Mouse (Mus musculus): ENCODE data around the gene Zg16.
A peak's percentile ranks its signal among the peaks of the same experiment; 100 is the strongest.
"Not testable (repeated sequence)": the region's sequence is repeated elsewhere in the genome, so short reads cannot be mapped to it uniquely, and the experiment has no call there.

The Zg16 gene

DNA sequence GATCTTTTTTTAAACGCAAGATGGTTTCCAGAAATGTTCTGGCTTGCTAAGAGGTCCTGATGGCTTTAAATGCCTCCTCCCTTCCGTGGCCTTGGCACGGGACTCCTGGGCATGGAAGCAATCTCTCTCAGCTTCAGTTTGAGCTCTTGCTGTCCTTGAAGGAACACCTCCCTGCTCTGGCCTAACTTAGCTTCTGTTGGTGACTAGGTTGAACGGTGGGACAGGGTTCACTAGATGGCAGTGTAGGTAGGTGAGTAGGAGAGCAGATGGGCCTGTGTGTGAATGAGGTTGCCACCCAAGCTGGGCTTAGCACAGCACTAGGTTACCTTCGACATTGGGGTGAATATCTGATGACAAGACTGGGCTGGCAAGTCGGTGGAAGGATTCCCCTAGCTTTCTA is 16.8 kb upstream of the Zg16 start:
- DNase-seq: no peak

DNA sequence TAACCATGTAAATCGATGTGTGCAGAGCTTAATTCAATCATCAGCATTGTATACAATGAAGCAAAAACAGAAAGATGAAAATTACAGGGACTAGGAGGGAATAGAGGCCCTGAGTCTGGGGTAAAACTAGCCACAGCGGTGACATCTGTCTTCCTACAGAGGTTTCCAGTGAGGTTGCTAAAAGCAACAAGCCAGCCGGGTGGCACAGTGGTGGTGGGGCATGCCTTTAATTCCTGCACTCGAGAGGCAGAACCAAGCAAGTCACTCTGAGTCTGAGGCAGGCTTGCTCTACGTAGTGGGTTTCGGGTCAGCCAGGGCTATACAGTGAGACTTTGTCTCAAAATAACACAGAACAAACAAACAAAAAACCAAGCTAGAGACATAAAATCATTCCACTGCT is 15.0 kb upstream of the Zg16 start:
- no peak for DNase-seq

DNA sequence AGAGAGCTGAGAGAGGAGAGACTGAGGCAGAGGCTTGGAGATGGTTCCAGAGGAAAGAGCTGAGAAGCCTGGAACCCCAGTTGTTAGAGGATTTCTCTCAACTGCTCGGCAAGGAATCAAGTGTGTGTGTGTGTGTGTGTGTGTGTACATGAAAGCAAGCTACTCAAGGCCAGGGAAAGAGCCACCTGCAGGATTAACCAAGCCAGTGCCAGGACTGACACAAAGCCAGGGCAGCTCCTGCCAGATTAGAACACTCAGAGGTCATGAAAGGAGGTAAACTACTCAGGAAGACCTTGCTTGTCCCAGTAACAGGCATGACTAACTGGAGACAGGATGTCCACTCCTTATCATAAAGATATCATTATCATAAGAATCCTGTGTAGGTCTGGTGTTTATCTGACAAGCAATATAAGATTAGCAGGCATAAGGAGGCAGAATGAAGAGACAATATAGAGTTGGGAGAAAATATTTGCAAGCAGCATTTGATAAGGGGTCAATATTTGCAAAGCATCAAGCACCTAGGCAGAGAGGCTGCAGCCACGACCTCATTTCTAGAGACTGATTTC is 14.4 kb upstream of the Zg16 start:
- DNase-seq: no peak

DNA sequence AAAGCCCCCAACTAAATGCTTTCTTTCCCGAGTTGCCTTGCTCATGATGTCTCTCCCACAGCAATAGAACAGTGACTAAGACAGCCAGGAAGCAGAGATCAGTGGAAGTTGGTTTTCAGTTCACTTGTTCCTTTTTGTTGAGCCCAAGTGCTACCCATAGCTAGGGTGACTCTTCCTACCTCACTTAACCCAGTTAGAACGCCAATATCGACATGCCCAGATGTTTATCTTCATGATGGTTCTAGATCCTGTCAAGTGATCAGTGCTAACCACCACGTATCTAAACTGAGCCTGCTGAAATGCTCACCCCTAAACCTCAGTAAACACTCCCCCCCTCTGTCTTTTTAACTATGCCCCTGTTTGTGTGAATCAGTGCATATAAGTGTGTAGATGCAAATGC is 12.4 kb upstream of the Zg16 start:
- DNase-seq: no peak

DNA sequence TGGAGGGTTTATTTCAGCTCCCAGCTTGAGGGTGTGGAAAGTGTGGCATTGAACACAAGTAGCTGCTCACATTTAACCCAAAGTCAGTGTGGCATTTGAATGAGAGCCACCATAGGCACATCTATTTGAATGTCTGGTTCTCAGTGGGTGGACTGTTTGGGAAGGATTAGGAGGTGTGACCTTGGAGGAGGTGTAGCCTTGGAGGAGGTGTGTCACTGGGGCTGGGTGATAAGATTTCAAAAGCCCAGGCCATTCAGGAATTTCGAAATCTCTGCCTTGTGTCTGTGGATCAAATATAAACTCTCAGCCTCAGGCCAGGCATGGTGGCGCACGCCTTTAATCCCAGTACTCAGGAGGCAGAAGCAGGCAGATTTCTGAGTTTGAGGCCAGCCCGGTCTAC is 11.8 kb upstream of the Zg16 start:
- no peak for DNase-seq

DNA sequence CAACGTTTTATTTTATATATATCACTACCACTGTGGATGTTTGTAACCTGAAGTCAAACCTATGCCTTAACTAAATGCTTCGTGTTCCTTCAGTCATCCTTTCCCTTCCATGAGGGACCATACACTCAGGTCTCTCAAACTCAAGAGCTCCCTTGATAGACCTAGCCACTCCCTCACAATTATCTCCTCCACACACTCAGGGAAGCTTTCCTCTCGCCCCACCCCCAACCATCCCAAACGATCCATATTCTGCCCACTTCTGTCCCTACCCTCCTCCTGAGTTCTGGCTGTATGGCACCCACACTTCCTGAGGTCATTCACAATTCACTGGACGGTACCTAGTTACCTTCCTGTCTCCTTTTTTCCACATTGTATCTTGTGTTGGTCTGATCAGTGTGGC is 11.4 kb upstream of the Zg16 start:
- no peak for DNase-seq

DNA sequence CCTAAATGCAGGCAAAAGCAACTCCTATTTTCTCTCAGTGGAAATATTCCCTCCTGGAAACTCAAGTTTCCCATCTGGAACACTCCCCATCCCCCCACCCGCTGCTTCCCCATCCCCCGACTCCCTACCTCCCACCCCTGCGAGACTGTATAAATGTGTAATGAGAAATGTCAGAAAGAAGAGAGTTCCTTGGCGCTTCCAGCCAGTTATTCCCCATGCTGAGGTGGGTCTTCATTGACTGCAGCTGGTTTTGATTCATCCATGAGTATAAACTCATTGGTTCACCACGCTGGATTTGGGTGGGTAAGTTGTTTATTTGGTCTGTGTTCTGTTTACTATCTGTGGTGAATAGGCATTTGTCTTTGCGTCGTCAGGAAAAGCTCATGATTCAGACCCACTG is 9.3 kb upstream of the Zg16 start:
- no peak for DNase-seq

DNA sequence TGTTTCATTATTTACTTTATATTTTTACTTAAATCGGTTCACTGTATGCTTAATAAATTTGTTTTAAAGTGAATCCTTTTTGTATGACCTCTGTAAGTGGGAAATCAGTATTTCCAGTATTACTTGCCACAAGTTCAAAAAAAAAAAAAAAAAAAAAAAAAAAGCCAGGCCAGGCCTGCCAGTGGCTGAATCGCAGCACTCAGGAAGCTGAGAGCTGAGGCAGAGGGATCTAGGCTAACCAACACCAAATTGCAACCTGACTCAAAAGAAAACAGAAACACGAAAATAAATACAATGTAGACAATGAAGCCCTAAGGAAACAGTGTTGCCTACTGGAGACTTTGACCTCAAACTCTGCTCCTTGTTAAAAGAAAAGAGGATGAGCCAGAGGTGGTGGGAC is 6.8 kb upstream of the Zg16 start:
- no peak for DNase-seq

DNA sequence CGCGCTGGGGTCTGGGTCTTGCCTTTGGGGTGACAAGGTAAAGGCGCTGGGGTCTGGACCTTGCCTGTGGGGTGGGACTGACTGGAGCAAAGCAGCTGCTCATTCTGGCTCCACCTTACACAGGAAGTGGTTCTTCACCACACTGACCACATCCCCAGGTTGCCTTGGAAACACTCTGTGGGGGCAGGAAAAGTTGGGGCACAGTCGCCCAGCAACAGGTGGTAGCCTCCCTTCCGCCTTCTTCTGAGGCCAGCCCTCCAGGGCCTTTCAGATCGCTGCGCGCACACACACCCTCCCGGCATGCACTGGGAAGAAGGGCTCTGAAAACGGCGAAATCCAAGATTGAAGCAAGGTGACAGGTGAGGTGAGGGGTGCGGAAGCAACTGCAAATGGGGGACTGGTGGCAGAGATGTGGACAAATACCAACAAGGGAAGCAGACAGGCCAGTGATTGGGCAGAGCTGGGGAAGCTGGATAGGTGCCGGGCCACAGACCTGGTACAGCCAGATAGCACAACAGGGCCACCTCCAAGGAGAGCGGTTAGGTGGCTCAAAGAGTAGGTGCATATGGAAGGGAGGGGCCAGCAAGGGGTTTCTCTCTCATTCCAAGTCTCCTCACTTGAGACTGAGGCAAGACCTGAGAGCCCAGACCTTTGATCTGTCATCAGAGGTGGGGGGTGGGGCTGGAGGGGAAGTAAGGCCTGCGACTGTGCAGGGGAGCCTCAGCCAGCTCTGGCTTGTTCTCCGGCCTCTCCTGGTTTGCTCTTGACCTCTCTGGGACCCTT is 4.2 kb upstream of the Zg16 start, which contains the start of gene AI467606:
TSS of gene AI467606 (plus strand) at position 246 of the 783 bp plus-strand sequence.
- peak; percentile 98 for DNase-seq

DNA sequence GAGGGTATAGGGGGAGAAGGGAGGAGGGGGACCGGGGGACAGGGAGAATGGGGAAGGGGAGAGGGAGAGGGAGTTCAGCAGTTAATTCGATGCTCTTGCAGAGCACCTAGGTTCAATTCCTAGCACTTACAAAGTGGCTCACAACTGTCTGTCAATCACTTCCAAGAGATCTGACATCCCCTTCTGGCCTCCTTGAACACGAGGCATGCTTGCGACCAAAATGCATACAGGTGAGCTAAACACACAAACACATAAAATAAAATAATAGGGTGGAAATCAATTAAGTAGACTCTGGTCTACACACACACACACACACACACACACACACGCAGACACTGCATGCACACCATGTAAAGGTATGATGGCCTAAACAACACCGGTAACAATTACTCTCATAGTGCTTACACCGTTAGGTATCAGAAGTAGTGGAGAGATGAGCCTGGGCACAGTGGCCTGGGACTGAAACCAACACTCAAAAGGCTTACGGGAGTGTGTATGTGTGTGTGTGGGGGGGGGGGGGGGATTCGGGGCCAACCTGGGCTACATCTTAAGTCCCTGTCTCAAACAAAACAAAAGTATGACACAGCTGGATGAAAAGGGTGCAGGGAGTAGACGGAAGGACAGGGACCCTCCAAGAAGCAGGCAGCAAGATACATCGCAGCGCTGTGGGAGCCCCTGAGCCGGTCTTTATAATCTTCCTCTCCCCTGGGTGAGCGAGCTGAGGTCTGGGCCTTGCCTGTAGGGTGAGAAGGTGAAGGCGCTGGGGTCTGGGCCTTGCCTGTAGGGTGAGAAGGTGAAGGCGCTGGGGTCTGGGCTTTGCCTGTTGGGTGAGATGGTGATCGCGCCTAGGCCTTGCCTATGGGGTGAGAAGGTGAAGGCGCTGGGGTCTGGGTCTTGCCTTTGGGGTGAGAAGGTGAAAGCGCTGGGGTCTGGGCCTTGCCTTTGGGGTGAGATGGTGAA is 3.3 kb upstream of the Zg16 start:
- DNase-seq: no peak

DNA sequence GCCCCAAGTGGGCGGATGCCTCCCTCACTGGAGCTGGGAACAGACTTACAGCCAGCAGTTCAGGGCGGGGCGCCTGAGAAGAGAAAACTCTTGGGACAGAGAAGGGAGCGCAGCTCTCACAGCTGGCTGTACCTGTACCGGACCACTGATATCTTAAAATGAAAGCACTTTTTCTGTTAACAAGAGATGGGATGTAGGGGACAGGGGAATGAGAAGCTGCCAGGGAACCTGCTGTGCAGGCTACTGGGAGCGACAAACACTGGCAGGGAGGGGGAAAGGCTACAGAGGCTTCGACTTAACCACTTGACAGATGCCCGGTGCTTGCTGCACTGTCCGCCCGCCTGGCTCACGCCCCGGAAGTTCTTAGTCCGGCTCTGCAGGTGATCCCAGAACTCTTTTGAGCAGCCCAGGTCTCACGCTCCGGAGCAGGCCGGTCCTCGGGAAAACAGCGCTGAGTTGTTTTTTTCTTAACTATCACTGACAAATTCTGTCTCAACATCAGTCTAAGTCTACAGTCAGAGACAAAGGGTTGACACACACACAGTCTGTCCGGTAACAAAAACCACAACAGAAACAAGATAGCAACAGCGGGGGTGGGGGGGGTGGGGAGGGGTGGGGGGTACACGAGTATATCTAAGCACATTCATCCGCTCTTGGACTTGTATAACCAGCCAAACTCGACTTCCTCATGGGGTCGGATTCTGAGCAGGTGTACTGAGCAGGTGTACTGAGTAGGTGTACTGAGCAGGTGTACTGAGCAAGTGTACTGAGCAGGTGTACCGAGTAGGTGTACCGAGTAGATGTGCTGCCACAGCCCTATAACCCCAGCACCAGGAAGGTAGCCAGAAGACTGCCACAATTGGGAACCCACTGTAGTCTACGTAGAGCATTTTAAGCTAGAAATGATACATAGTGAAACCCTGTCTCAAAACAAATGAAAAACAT is 2.0 kb upstream of the Zg16 start:
- no peak for DNase-seq

DNA sequence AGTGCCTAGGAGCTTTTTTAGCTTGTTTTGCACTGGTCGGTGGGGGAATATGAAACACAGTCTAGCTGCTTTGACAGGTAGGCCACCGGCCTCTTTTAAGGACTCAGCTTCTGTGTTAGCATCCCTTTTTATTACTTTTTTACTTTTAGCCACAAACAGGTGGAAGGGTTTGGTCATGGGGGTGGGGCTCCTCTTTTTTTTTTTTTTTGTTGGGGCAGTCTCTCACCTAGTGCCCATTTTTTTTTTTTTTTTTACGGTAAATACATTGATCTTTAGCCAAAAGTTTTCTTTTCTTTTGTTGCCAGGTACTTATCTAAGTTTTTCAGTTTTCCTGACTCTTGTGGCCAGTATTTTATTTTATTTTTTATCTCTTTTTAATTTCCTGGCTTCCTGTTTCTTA is 955 bp upstream of the Zg16 start:
- no peak for DNase-seq

DNA sequence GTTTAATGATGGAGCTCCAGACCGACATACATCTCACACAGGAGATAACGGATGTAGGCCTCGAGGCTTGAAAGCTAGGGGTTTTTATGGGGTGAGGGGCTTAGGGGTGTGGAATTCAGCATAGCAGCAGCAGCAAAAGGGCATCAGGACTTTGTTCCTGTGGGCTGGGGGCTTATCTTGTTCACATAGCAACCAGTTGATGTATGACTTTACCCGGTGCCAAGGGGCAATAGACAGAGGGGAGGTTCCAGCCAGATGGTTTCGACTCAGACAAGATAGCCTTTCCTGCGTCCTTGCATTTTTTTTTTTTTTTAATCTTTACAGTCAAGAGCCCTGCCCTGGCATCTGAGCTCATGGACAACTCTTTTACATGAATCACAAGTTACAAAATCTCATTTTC is 1.4 kb downstream of the Zg16 start:
- DNase-seq: not testable (repeated sequence)

DNA sequence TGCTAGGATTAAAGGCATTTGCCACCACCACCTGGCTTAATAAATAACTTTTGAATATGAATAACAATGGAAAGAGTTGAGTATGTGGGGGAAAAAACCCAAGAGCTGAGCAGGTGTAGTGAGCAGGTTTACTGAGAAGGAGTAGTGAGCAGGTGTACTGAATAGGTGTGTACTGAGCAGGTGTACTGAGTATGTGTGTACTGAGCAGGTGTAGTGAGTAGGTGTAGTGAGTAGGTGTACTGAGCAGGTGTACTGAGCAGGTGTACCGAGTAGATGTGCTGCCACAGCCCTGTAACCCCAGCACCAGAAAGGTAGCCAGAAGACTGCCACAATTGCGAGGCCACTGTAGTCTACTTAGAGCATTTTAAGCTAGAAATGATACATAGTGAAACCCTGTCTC is 2.3 kb downstream of the Zg16 start:
- no peak for DNase-seq

DNA sequence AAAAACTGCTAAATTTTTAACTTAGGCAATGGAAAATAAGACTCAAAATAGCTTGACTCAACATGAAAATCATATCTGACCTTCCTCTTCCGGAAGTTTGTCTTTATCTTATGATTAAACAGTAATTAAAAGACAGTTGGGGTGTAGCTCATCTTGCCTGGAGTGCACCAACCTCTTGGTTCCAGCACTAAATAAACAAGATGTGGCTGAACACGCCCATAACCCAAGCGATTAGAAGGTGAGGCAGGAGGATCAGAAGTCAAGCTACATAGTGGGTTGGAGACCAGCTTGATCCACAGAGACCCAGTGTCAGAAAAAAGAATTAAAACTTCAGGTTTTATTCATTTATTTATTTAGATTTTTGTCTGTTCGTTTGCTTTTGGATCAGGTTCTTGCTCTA is 3.4 kb downstream of the Zg16 start:
- no peak for DNase-seq

DNA sequence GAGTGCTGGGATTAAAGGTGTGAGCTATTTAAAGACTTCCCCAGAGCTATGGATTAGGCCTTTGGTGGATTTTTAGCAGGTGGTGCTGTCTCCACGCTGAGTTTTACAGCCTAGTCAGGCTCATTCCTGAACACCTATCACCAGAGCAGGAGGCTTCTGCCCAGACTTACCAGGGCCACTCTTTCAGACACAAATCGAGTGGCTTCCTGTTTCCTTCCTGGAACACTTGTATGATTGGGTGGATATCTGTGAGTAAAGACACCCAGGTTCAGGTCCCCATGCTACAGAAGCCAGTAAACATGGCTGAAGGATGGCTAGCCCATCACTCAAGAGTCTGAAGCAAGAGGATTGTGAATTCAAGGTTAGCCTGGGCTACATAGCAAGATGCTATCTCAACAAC is 4.1 kb downstream of the Zg16 start:
- DNase-seq: no peak

DNA sequence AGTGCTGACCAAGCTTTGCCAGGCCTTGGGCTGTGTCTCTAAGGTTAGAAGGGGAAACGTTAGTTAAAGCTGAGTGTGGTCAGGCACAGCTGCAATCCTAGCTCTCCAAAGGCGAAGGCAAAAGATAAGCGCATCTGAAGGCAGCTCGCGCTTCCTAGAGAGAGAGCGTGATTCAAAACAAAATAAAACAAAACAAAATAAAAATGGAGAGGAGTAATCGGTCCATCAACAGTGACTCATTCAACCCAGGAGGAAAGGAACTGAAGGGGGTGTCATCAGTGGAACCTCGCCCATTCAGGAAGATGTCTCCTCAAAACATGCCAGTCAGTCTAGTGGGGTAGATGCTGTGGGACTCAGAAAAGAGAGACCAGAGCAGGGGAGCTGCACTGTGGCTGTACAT is 4.9 kb downstream of the Zg16 start:
- no peak for DNase-seq

DNA sequence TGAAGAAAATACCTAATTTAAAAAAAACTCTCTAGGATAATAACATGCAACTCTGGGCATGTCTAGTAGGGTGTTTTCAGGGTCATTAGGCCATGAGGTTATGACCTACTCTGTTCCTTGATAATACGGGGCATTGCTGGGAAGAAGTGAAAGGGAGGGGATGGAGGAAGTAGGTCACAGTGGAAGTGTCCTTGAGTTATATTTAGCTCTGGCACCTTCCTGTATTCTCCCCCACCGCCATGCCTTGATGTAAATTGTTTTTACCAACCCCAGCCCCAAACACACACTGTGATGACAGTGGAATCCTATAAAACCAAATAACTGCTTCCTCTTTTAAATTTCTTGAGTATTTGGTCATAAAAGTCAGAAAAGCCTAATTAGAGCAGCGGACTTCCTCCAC is 7.1 kb downstream of the Zg16 start:
- DNase-seq: no peak

DNA sequence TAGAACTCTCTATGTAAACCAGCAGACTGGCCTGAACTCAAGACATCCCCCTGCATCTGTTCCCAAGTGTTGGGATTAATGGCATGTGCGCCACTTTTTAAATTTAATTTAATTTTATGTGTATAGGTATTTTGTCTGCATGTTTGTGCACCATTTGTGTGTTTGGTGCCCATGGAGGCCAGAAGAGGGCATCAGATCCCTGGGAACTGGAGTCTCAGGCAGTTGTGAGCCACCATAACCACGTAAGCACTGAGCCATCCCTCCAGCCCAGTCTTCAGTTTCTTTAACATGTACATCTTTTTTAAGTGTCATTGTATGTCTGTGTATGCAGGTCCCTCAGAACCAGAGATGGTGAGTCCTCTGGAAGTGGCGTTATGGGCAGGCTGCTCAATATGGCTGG is 9.4 kb downstream of the Zg16 start:
- DNase-seq: no peak

DNA sequence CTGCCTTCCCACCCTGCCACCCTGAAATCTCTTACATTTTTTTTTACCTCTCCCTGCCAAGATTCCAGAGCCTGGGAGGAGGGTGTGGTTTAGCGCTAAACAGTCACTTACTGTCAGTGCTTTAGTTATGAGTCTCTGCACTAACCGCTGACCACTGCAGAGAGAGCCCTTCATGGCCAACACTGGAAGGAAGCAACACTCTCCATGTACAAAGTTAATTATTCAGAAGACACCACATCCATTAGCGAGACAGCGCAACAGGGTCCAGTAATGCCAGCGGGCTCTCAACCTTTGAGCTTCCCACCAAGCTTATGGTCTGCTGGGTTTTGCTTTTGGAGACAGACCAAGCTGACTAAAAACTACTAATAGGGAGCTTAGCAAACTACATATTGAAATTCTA is 10.9 kb downstream of the Zg16 start:
- no peak for DNase-seq

DNA sequence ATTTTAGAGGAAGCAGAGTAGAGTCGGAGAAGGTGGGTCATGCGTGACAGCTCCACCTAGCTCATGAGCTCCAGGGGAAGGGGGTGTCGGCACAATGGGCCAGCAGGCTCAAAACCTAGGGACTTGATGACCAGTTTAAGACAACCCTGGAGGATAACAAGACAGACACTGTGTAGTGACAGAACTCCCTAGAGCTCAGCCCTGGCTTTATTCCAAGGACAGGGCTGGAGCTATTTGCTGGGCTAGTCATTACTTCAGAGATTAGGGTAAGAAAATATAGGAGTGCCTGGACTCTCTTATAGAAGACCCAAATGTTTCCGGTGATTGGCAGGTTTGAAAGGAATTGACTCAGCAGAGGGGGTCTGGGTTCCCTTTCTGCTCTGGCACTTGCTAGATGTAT is 13.9 kb downstream of the Zg16 start:
- DNase-seq: no peak

DNA sequence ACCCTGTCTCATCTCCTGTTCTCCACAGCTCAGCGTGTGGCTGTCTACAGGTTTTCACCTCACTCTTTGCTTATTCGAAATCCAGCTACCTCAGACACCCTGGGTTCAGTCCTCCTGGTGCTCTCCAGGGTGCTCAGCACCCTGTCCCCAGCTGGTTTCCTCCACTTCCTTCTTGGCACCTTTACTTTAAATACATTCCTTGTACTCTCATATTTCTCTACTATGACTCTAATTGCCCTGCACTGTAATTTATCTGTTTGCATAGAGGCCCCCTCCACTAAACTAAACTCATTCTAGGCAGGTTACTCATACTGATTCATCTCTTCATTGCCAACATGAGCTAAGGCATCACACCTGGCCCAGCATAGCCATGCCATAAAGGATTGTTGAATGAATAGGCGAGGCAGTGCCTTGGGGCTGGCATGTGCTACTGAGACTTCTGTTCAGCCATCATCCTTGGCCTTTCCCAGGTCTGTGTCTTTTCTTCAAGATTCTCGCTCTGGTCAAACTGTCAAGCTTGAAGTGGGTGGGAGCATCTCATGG is 16.2 kb downstream of the Zg16 start:
- no peak for DNase-seq

All from heart, adult 11 months (tissue).